Mouse (Mus musculus) E14TG2a.4 (cell line): Measurements from ENCODE around the gene Rxra.

ENCODE experiments used
- CTCF ChIP-seq: conservative IDR thresholded peaks from 2 replicates; pipeline ENCODE4 v1.5.1; 2014; ENCODE audit warnings: low read length
- NANOG ChIP-seq: IDR thresholded peaks from 2 replicates; pipeline ENCODE4 v1.6.1; 2014; ENCODE audit warnings: borderline replicate concordance, low read length, mixed read lengths

DNA sequence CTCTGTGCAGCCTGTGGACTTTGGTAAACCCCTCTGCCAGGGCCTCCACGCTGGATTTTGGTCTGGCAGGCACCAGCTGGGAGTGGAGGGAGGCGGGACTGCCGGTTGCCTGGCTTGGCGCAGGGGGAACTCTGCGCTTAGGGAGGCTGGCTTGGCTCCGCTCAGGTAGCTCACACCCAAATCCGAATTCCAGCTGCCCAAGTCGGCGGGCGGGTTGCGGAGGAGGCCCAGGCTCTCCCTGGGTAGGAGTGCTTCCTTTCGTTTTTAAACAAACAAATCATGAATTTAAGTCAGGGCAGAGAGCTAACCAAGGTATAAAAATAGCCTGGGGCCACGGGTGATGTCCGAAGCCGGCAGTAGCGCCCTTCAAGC is at the start of gene Rxra:
- TF ChIP-seq CTCF (no peak), NANOG (no peak)
